Mouse (Mus musculus): Measurements from ENCODE around the gene Alyref2.

Gene Alyref2

GRCm38 (mm10) chr1:171501016-171501610, 2.2 kb upstream of the Alyref2 start:
- no peak for DNase-seq (ENCODE audit: low read depth, low spot score)

- DNase-seq (ENCODE audit: low read depth, low spot score), result peak; percentile 87
These were observed 1.6 kb upstream of the Alyref2 start for GRCm38 (mm10) chr1:171501636-171502080.

- DNase-seq (ENCODE audit: low read depth, low spot score), result peak; percentile 91
These were observed 659 bp upstream of the Alyref2 start for GRCm38 (mm10) chr1:171502388-171503249.

- DNase-seq (ENCODE audit: low read depth, low spot score), result peak; percentile 70
These were observed 464 bp downstream of the Alyref2 start for GRCm38 (mm10) chr1:171503592-171504291.

- DNase-seq (ENCODE audit: low read depth, low spot score), result no peak
These were observed 1.3 kb downstream of the Alyref2 start for GRCm38 (mm10) chr1:171504586-171504985.

- DNase-seq (ENCODE audit: low read depth, low spot score), result no peak
These were observed 10.0 kb downstream of the Alyref2 start for GRCm38 (mm10) chr1:171513234-171513633.

- DNase-seq (ENCODE audit: low read depth, low spot score), result no peak
These were observed 10.5 kb downstream of the Alyref2 start for GRCm38 (mm10) chr1:171513760-171514159.

- DNase-seq (ENCODE audit: low read depth, low spot score), result no peak
These were observed 11.8 kb downstream of the Alyref2 start for GRCm38 (mm10) chr1:171515039-171515438.

GRCm38 (mm10) chr1:171515557-171515956, 12.3 kb downstream of the Alyref2 start:
- no peak for DNase-seq (ENCODE audit: low read depth, low spot score)

- DNase-seq (ENCODE audit: low read depth, low spot score), result no peak
These were observed 28.1 kb downstream of the Alyref2 start for GRCm38 (mm10) chr1:171531367-171531766.

- DNase-seq (ENCODE audit: low read depth, low spot score), result no peak
These were observed 29.6 kb downstream of the Alyref2 start for GRCm38 (mm10) chr1:171532830-171533229.

- DNase-seq (ENCODE audit: low read depth, low spot score), result peak; percentile 66
These were observed 31.3 kb downstream of the Alyref2 start for GRCm38 (mm10) chr1:171534557-171534956.

GRCm38 (mm10) chr1:171535194-171535593, 31.9 kb downstream of the Alyref2 start, which contains the start of gene Itln1:
Gene Itln1, minus strand, starts transcription at chr1:171535294.
- no peak for DNase-seq (ENCODE audit: low read depth, low spot score)

- DNase-seq (ENCODE audit: low read depth, low spot score), result no peak
These were observed 37.4 kb downstream of the Alyref2 start for GRCm38 (mm10) chr1:171540694-171541093.

- DNase-seq (ENCODE audit: low read depth, low spot score), result no peak
These were observed 48.0 kb downstream of the Alyref2 start for GRCm38 (mm10) chr1:171551326-171551725.

GRCm38 (mm10) chr1:171552230-171552629, 49.0 kb downstream of the Alyref2 start:
- no peak for DNase-seq (ENCODE audit: low read depth, low spot score)

GRCm38 (mm10) chr1:171553359-171554341, 50.4 kb downstream of the Alyref2 start:
- peak; percentile 50 for DNase-seq (ENCODE audit: low read depth, low spot score)

Data from ZHBTc4 (cell line).